Mouse (Mus musculus) gastrocnemius, adult 2 months (tissue): ENCODE measurements around the gene Sox10. TPM values are rescaled to one million over a fixed set of nuclear protein-coding genes. Genes with fewer than 3 reads are reported as not detected.
A peak's percentile ranks its signal among the peaks of the same experiment; 100 is the strongest.

Experiments used
- DNase-seq: peaks from one replicate; pipeline ENCODE4 v3.0.0; 2022
- H3K27ac ChIP-seq: fragments of 200-600 bp; 2 replicates; pipeline ENCODE4 v1.8.1; 2022; ENCODE audit warnings: mild to moderate bottlenecking
- H3K4me3 ChIP-seq: fragments of 200-600 bp; 2 replicates; pipeline ENCODE4 v1.8.1; 2022; ENCODE audit warnings: mild to moderate bottlenecking, moderate library complexity
- CTCF ChIP-seq: fragments of 200-600 bp; IDR thresholded peaks from 2 replicates; pipeline ENCODE4 v1.8.1; 2022; ENCODE audit warnings: antibody characterized with exemption, mild to moderate bottlenecking, moderate library complexity
- intact Hi-C: fragments of 180-260 bp; cut with DNase I; formaldehyde crosslinking; loops from one replicate; pipeline ENCODE4 v1.15.1; 2025
- total RNA-seq, 2 experiments: library from RNA; stranded (reverse); gene quantifications; 2 replicates each; pipeline ENCODE4 v1.2.3; 2021

Gene Sox10
- total RNA-seq, 2 experiments from 2014 or later = 0.71 to 0.81 TPM

- Histone ChIP-seq H3K4me3 (peak overlapping the region; percentile 99), H3K27ac (peak overlapping the region; percentile 95)
- no peak for TF ChIP-seq CTCF
- no peak for DNase-seq
- intact Hi-C loops = no loop called here
Observed at GRCm38 (mm10) chr15:79109321-79109934, 55.6 kb downstream of the Sox10 start.

DNA sequence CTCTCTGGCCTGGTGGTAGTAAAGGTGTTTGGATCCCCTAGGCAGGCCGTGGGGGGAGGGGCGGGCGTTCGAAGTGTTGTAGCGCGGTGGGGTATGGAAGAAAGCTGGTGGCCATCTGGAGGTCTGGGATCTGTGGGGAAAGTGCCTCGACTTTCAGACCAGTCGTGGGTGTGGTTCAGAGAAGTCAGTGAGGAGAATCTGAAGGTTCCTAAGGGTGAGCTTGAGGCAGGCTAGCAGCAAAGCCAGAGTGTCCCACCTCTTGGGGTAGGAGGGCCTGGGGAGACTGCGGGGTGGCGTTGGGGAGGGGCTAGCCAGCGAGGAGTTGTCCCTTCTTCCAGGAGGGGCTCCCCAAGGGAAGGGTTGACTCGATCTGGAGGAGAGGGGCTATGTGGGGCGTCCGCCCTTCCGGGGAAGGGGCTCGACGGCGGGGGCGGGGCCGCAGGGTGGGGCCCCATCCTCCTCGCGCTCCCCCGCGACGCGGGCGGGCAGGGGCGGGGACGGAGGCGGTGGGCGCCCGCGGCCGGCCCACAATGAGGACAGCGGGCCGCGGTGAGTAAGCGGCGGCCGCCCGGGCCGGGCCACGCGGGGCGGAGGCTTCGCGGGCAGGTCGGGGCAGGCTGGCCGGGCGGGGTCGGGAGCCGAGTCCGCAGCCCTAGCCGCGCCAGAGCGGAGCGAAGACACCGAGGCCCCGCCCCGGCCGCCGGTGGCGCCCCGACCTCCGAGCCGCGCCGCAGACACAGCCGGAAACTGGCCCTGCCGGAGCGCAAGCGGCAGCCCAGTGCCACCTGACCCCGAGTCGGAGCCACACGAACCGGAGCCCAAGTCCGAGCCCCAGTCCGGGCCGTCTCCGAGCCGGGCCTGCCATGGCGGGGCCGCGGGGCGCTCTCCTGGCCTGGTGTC lies 56.4 kb downstream of the Sox10 start, which contains the start of gene Micall1:
Gene Micall1, plus strand, starts transcription at position 478 of the 900 bp plus-strand sequence.
- TF ChIP-seq CTCF = no peak
- Histone ChIP-seq H3K27ac (peak within 1 kb of the TSS; percentile 95), H3K4me3 (peak within 1 kb of the TSS; percentile 99)
- intact Hi-C loops = no loop called here
- DNase-seq = peak; percentile 90

DNA sequence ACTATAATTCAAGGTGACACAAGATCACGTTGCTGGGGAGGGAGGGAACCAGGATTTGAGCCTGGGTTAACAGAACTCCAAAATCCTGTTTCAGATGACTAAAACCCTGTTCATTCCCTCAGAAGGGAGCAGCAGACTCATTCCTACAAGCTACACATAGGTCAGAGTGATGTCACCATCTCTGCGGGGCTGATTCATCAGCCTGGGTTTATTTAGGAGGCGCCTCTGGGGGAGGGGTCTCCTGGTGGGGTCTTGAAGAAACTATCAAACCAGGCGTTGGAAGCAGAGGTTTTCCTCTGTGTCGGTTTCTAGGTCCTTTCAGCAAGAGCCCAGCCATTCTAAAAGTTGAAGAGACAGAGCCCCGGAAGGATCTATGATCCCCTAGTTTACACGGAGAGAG lies 57.1 kb downstream of the Sox10 start:
- DNase-seq = no peak
- TF ChIP-seq CTCF = no peak
- intact Hi-C loops = no loop called here
- peak overlapping the region; percentile 99 for H3K4me3 ChIP-seq
- peak overlapping the region; percentile 95 for H3K27ac ChIP-seq

DNA sequence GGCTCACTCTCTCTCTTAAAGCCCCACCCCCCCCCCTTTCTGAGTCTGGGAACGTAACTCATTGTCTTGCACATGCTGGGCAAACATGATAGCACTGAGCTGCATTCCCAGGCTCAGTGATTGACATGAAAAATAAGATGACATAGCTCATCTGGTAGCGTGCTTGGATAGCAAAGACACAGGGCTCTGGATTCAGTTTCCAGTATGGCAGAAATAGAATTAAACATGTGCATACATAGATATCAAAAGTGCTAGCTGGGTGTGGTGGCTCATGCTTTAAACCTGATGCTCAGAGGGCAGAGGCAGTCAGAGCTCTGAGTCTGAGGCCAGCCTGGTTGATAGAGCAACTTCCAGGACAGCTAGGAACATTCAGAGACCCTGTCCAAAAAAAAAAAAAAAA lies 59.2 kb downstream of the Sox10 start:
- intact Hi-C loops = no loop called here
- TF ChIP-seq CTCF = no peak

More for the DNA sequence above, 59.2 kb downstream of the Sox10 start:
- Histone ChIP-seq H3K4me3 (no peak overlapping the region), H3K27ac (no peak overlapping the region)
- no peak for DNase-seq

Other genes with a start within 250 kb of the Sox10 start
- gene Lgals1, start 238.5 kb downstream of the Sox10 start, total RNA-seq = 100 to 1,000 TPM; 197 to 272 TPM
- gene Nol12, start 230.3 kb downstream of the Sox10 start, total RNA-seq = 10 to 100 TPM; 20.6 to 22.3 TPM
- 10 to 100 TPM; 33.2 to 36.6 TPM for gene Triobp, start 217.5 kb downstream of the Sox10 start, total RNA-seq
- gene H1f0, start 136.8 kb downstream of the Sox10 start, total RNA-seq = 10 to 100 TPM; 71.8 to 76.8 TPM
- gene Galr3, start 123.4 kb downstream of the Sox10 start, total RNA-seq = not detected
- 1 to 10 TPM; 4.5 to 5.1 TPM for gene Ankrd54, start 102.3 kb downstream of the Sox10 start, total RNA-seq
- gene Eif3l, start 90.1 kb downstream of the Sox10 start, total RNA-seq = 10 to 100 TPM; 53.6 to 54.0 TPM
- 10 to 100 TPM; 11.2 to 14.5 TPM for gene Micall1, start 56.3 kb downstream of the Sox10 start, total RNA-seq
- 10 to 100 TPM; 61.0 to 87.7 TPM for gene Polr2f, start 24.2 kb downstream of the Sox10 start, total RNA-seq
- 1 to 10 TPM; 1.1 to 1.2 TPM for gene 1700088E04Rik, start 24.0 kb downstream of the Sox10 start, total RNA-seq
- 10 to 100 TPM; 33.6 to 35.0 TPM for gene Pick1, start 63.9 kb upstream of the Sox10 start, total RNA-seq
- gene Gm49486, start 64.2 kb upstream of the Sox10 start, total RNA-seq = 1 to 10 TPM in 1 of 2 experiments, under 1 TPM in 1; 0.10 to 1.0 TPM
- under 1 TPM; 0.13 to 0.53 TPM for gene Slc16a8, start 89.5 kb upstream of the Sox10 start, total RNA-seq
- 1 to 10 TPM; 3.1 to 3.2 TPM for gene Baiap2l2, start 120.3 kb upstream of the Sox10 start, total RNA-seq
- 10 to 100 TPM; 19.4 to 20.1 TPM for gene Pla2g6, start 163.2 kb upstream of the Sox10 start, total RNA-seq
- gene Maff, start 181.4 kb upstream of the Sox10 start, total RNA-seq = 1 to 10 TPM; 4.0 to 8.8 TPM
- gene Tmem184b, start 238.3 kb upstream of the Sox10 start, total RNA-seq = 10 to 100 TPM; 26.1 to 36.7 TPM